Mouse (Mus musculus) liver, adult 2 months (tissue): ENCODE data around the gene Fgfr2. TPM values are rescaled to one million over a fixed set of nuclear protein-coding genes. Genes with fewer than 3 reads are reported as not detected.

Source experiments
- DNase-seq: peaks from one replicate; pipeline ENCODE4 v3.0.0-alpha.2; 2011; ENCODE audit warnings: low read depth, low spot score; ENCODE audit errors: extremely low read depth
- H3K27ac ChIP-seq: fragments of 200-500 bp; replicated peaks from 2 replicates; pipeline ENCODE4 v1.5.1; 2012; ENCODE audit warnings: low read depth, mild to moderate bottlenecking, control low read depth, inconsistent platforms, low read length; ENCODE audit not compliant: insufficient read depth
- H3K27me3 ChIP-seq: fragments of 200-500 bp; 2 replicates; pipeline ENCODE4 v1.6.1; 2012; ENCODE audit warnings: mild to moderate bottlenecking, moderate library complexity, low read length, inconsistent platforms; ENCODE audit not compliant: control insufficient read depth, insufficient read depth
- H3K36me3 ChIP-seq: fragments of 200-500 bp; 2 replicates; pipeline ENCODE4 v1.6.1; 2012; ENCODE audit warnings: low read length, inconsistent platforms; ENCODE audit not compliant: control insufficient read depth, insufficient read depth
- H3K4me1 ChIP-seq: fragments of 200-500 bp; 2 replicates; pipeline ENCODE4 v1.6.1; 2011; ENCODE audit warnings: low read length; ENCODE audit not compliant: control insufficient read depth, insufficient read depth
- H3K4me3 ChIP-seq: fragments of 200-500 bp; 2 replicates; pipeline ENCODE4 v1.5.1; 2011; ENCODE audit warnings: low read depth, mild to moderate bottlenecking, control low read depth, low read length, moderate library complexity; ENCODE audit not compliant: insufficient read depth
- H3K79me2 ChIP-seq: fragments of 200-500 bp; 2 replicates; pipeline ENCODE4 v1.6.1; 2012; ENCODE audit warnings: inconsistent platforms, mild to moderate bottlenecking, low read length, moderate library complexity; ENCODE audit not compliant: control insufficient read depth, insufficient read depth
- H3K9ac ChIP-seq: fragments of 200-500 bp; 2 replicates; pipeline ENCODE4 v1.6.1; 2012; ENCODE audit warnings: low read depth, mild to moderate bottlenecking, control low read depth, inconsistent platforms, low read length
- CTCF ChIP-seq: fragments of 200-500 bp; IDR thresholded peaks from 2 replicates; pipeline ENCODE4 v1.5.1; 2011; ENCODE audit warnings: low read depth, low read length, control low read depth
- POLR2A ChIP-seq: fragments of 200-500 bp; IDR thresholded peaks from 2 replicates; pipeline ENCODE4 v1.6.1; 2011; ENCODE audit warnings: low read length, control low read depth; ENCODE audit not compliant: insufficient read depth; ENCODE audit errors: extremely low read depth
- WGBS: fragments of 180-500 bp; shearing (Covaris S2); methylation state at CpG from one replicate; pipeline ENCODE4 v1.1.7; 2018; 5-methylcytosine and 5-hydroxymethylcytosine counted together
- polyA plus RNA-seq: library from polyadenylated mRNA; depleted of rRNA; stranded (reverse); fragments of >200 nt; gene quantifications from 2 replicates; pipeline ENCODE4 v1.2.3, GENCODE M21; 2012
- total RNA-seq: library from RNA; depleted of rRNA; stranded (reverse); fragments of >200 nt; gene quantifications from 2 replicates; pipeline ENCODE4 v1.2.3, GENCODE M21; 2014

Gene Fgfr2
- total and polyA plus RNA-seq, 2 experiments: 16.7 to 35.2 TPM

GRCm38 (mm10) chr7:132396661-132397322 is 726.4 kb downstream of the Fgfr2 start:
- H3K27ac ChIP-seq: no peak overlapping the region
- no peaks in the 10 kb centered on the region for H3K36me3 ChIP-seq
- no peak overlapping the region for H3K9ac ChIP-seq
- no peaks in the 10 kb centered on the region for H3K79me2 ChIP-seq
- no peak overlapping the region for H3K4me3 ChIP-seq
- DNase-seq: no peak
- 80% methylated on average over 7 of the region's 7 CpGs for WGBS
- no peaks in the 10 kb centered on the region for H3K27me3 ChIP-seq
- TF ChIP-seq POLR2A: no peak
- TF ChIP-seq CTCF: no peak
- no peaks in the 10 kb centered on the region for H3K4me1 ChIP-seq

- Histone ChIP-seq H3K27ac (no peak overlapping the region), H3K79me2 (no peaks in the 10 kb centered on the region), H3K36me3 (no peaks in the 10 kb centered on the region), H3K4me1 (no peaks in the 10 kb centered on the region), H3K4me3 (no peak overlapping the region), H3K9ac (no peak overlapping the region), H3K27me3 (no peaks in the 10 kb centered on the region)
- no peak for DNase-seq
- no peak for TF ChIP-seq CTCF
- no peak for TF ChIP-seq POLR2A
These were observed 729.5 kb downstream of the Fgfr2 start for GRCm38 (mm10) chr7:132393582-132394175.

- 77% methylated on average over 5 of the region's 5 CpGs for WGBS
- Histone ChIP-seq H3K27ac (no peak overlapping the region), H3K36me3 (no peaks in the 10 kb centered on the region), H3K9ac (no peak overlapping the region), H3K4me1 (no peaks in the 10 kb centered on the region), H3K27me3 (no peaks in the 10 kb centered on the region), H3K4me3 (no peak overlapping the region), H3K79me2 (no peaks in the 10 kb centered on the region)
- no peak for DNase-seq
- TF ChIP-seq POLR2A (no peak), CTCF (no peak)
These were observed 730.1 kb downstream of the Fgfr2 start for GRCm38 (mm10) chr7:132393014-132393406.

GRCm38 (mm10) chr7:132392233-132393013 is 730.7 kb downstream of the Fgfr2 start:
- Histone ChIP-seq H3K36me3 (no peaks in the 10 kb centered on the region), H3K79me2 (no peaks in the 10 kb centered on the region), H3K9ac (no peak overlapping the region), H3K27me3 (no peaks in the 10 kb centered on the region), H3K27ac (no peak overlapping the region), H3K4me1 (no peaks in the 10 kb centered on the region), H3K4me3 (no peak overlapping the region)
- TF ChIP-seq POLR2A (no peak), CTCF (no peak)
- 64% methylated on average over 13 of the region's 13 CpGs for WGBS
- no peak for DNase-seq

- 81% methylated on average over 7 of the region's 7 CpGs for WGBS
- no peak for TF ChIP-seq POLR2A
- no peak for TF ChIP-seq CTCF
These were observed 733.7 kb downstream of the Fgfr2 start for GRCm38 (mm10) chr7:132389473-132389872.

GRCm38 (mm10) chr7:132387507-132387906 is 735.6 kb downstream of the Fgfr2 start:
- Histone ChIP-seq H3K36me3 (no peaks in the 10 kb centered on the region), H3K27ac (no peak overlapping the region), H3K79me2 (no peaks in the 10 kb centered on the region), H3K27me3 (no peaks in the 10 kb centered on the region), H3K4me1 (no peaks in the 10 kb centered on the region), H3K4me3 (no peak overlapping the region), H3K9ac (no peak overlapping the region)
- WGBS: 68% methylated on average over 5 of the region's 5 CpGs
- DNase-seq: no peak
- TF ChIP-seq CTCF (no peak), POLR2A (no peak)

More at GRCm38 (mm10) chr7:132389473-132389872, 733.7 kb downstream of the Fgfr2 start:
- Histone ChIP-seq H3K79me2 (no peaks in the 10 kb centered on the region), H3K4me3 (no peak overlapping the region), H3K36me3 (no peaks in the 10 kb centered on the region), H3K27ac (no peak overlapping the region), H3K27me3 (no peaks in the 10 kb centered on the region), H3K4me1 (no peaks in the 10 kb centered on the region), H3K9ac (no peak overlapping the region)
- DNase-seq: no peak
